Mouse (Mus musculus) hindbrain, embryonic 14.5 days (tissue): ENCODE results near the gene Nalcn. TPM values are rescaled to one million over a fixed set of nuclear protein-coding genes. Genes with fewer than 3 reads are reported as not detected.

ENCODE experiments used
- ATAC-seq: fragments of 200-750 bp; cut with Nextera tagmentation; 2 replicates; pipeline ENCODE4 v1.8.0; 2017; ENCODE audit warnings: moderate number of reproducible peaks, mild to moderate bottlenecking, moderate TSS enrichment, moderate library complexity; ENCODE audit not compliant: low FRiP score
- DNase-seq: peaks from one replicate; pipeline ENCODE4 v3.0.0-alpha.2; 2015; ENCODE audit warnings: low spot score
- H3K27ac ChIP-seq: fragments of 300-500 bp; sonication (generic); 2 replicates; pipeline ENCODE4 v1.5.1; 2014; ENCODE audit warnings: mild to moderate bottlenecking, moderate library complexity
- H3K27me3 ChIP-seq: fragments of 300-500 bp; sonication (generic); 2 replicates; pipeline ENCODE4 v1.6.1; 2014; ENCODE audit warnings: mild to moderate bottlenecking, low read length, mixed read lengths; ENCODE audit not compliant: control insufficient read depth, insufficient read depth
- H3K36me3 ChIP-seq: fragments of 300-500 bp; sonication (generic); replicated peaks from 2 replicates; pipeline ENCODE4 v1.6.1; 2014; ENCODE audit not compliant: control insufficient read depth, insufficient read depth
- H3K4me1 ChIP-seq: fragments of 300-500 bp; sonication (generic); replicated peaks from 2 replicates; pipeline ENCODE4 v1.6.1; 2014; ENCODE audit warnings: antibody characterized with exemption, low read length, mixed read lengths; ENCODE audit not compliant: control insufficient read depth, insufficient read depth
- H3K4me2 ChIP-seq: fragments of 300-500 bp; sonication (generic); replicated peaks from 2 replicates; pipeline ENCODE4 v1.6.1; 2014; ENCODE audit warnings: mild to moderate bottlenecking, moderate library complexity
- H3K4me3 ChIP-seq: fragments of 300-500 bp; sonication (generic); replicated peaks from 2 replicates; pipeline ENCODE4 v1.5.1; 2014; ENCODE audit warnings: mild to moderate bottlenecking, low read length
- H3K9ac ChIP-seq: fragments of 300-500 bp; sonication (generic); 2 replicates; pipeline ENCODE4 v1.6.1; 2014
- H3K9me3 ChIP-seq: fragments of 300-500 bp; sonication (generic); 2 replicates; pipeline ENCODE4 v1.6.1; 2016; ENCODE audit warnings: low read length; ENCODE audit not compliant: control insufficient read depth
- WGBS: fragments of 180-500 bp; shearing (Covaris S2); extraction: QIAGEN DNeasy Blood & Tissue Kit; methylation state at CpG from one replicate; pipeline ENCODE4 v1.1.7; 2014; 5-methylcytosine and 5-hydroxymethylcytosine counted together
- polyA plus RNA-seq: library from polyadenylated mRNA; unstranded; fragments of >200 nt; fragmentation: Nextera tagmentation; extraction: Ambion mirVana; gene quantifications from 2 replicates; pipeline ENCODE4 v1.2.1, GENCODE M21; 2014

The Nalcn gene
- polyA plus RNA-seq, 1 experiment from 2014 or later, result 18.8 TPM

GRCm38 (mm10) chr14:123595265-123595664, 31.7 kb downstream of the Nalcn start:
- H3K27me3 ChIP-seq, result no peaks in the 10 kb centered on the region
- H3K4me1 ChIP-seq, result no peaks in the 10 kb centered on the region
- H3K4me3 ChIP-seq, result no peak overlapping the region
- 0 out of 2 replicates have a peak, but pooled peaks have one; percentile 46 for ATAC-seq
- no peaks in the 10 kb centered on the region for H3K9me3 ChIP-seq
- H3K27ac ChIP-seq, result no peak overlapping the region
- H3K36me3 ChIP-seq, result no peaks in the 10 kb centered on the region
- WGBS, result 69% methylated on average over 3 of the region's 3 CpGs
- DNase-seq, result no peak
- H3K4me2 ChIP-seq, result no peak overlapping the region
- H3K9ac ChIP-seq, result no peak overlapping the region

- H3K9ac ChIP-seq, result no peak overlapping the region
- no peak overlapping the region for H3K27ac ChIP-seq
- ATAC-seq, result no peak
- no peak overlapping the region for H3K4me2 ChIP-seq
- H3K9me3 ChIP-seq, result no peaks in the 10 kb centered on the region
- H3K4me1 ChIP-seq, result no peaks in the 10 kb centered on the region
- no peak for DNase-seq
- H3K36me3 ChIP-seq, result no peaks in the 10 kb centered on the region
- H3K27me3 ChIP-seq, result no peaks in the 10 kb centered on the region
- H3K4me3 ChIP-seq, result no peak overlapping the region
Observed at GRCm38 (mm10) chr14:123587412-123587811, 39.5 kb downstream of the Nalcn start.

GRCm38 (mm10) chr14:123582433-123582832, 44.5 kb downstream of the Nalcn start:
- Histone ChIP-seq H3K9me3 (no peaks in the 10 kb centered on the region), H3K36me3 (no peaks in the 10 kb centered on the region), H3K27ac (no peak overlapping the region), H3K4me2 (no peak overlapping the region), H3K9ac (no peak overlapping the region), H3K4me1 (no peaks in the 10 kb centered on the region), H3K4me3 (no peak overlapping the region), H3K27me3 (no peaks in the 10 kb centered on the region)
- ATAC-seq, result no peak
- DNase-seq, result no peak
- 84% methylated on average over 2 of the region's 2 CpGs for WGBS

- Histone ChIP-seq H3K27ac (no peak overlapping the region), H3K9ac (no peak overlapping the region), H3K4me3 (no peak overlapping the region), H3K4me1 (no peaks in the 10 kb centered on the region), H3K36me3 (no peaks in the 10 kb centered on the region), H3K4me2 (no peak overlapping the region), H3K27me3 (no peaks in the 10 kb centered on the region), H3K9me3 (no peaks in the 10 kb centered on the region)
- DNase-seq, result no peak
- WGBS, result 95% methylated on average over 4 of the region's 4 CpGs
- ATAC-seq, result no peak
Observed at GRCm38 (mm10) chr14:123575356-123575755, 51.6 kb downstream of the Nalcn start.

GRCm38 (mm10) chr14:123574936-123575335, 52.0 kb downstream of the Nalcn start:
- Histone ChIP-seq H3K9me3 (no peaks in the 10 kb centered on the region), H3K27me3 (no peaks in the 10 kb centered on the region), H3K4me2 (no peak overlapping the region), H3K9ac (no peak overlapping the region), H3K27ac (no peak overlapping the region), H3K4me1 (no peaks in the 10 kb centered on the region), H3K36me3 (no peaks in the 10 kb centered on the region), H3K4me3 (no peak overlapping the region)
- no peak for ATAC-seq
- DNase-seq, result no peak

- Histone ChIP-seq H3K27me3 (no peaks in the 10 kb centered on the region), H3K4me1 (no peaks in the 10 kb centered on the region), H3K4me3 (no peak overlapping the region), H3K27ac (no peak overlapping the region), H3K9me3 (no peaks in the 10 kb centered on the region), H3K36me3 (no peaks in the 10 kb centered on the region), H3K4me2 (no peak overlapping the region), H3K9ac (no peak overlapping the region)
- no peak for ATAC-seq
- 79% methylated on average over 2 of the region's 2 CpGs for WGBS
- DNase-seq, result no peak
Observed at GRCm38 (mm10) chr14:123566599-123566998, 60.3 kb downstream of the Nalcn start.

GRCm38 (mm10) chr14:123555533-123555932, 71.4 kb downstream of the Nalcn start:
- no peaks in the 10 kb centered on the region for H3K36me3 ChIP-seq
- H3K9ac ChIP-seq, result no peak overlapping the region
- H3K4me2 ChIP-seq, result no peak overlapping the region
- H3K27ac ChIP-seq, result no peak overlapping the region
- ATAC-seq (no peak), DNase-seq (no peak)
- no peak overlapping the region for H3K4me3 ChIP-seq
- H3K27me3 ChIP-seq, result no peaks in the 10 kb centered on the region
- no peaks in the 10 kb centered on the region for H3K4me1 ChIP-seq
- no peaks in the 10 kb centered on the region for H3K9me3 ChIP-seq

GRCm38 (mm10) chr14:123554936-123555335, 72.0 kb downstream of the Nalcn start:
- H3K36me3 ChIP-seq, result no peaks in the 10 kb centered on the region
- WGBS, result 60% methylated on average over 4 of the region's 4 CpGs
- H3K27ac ChIP-seq, result no peak overlapping the region
- no peak overlapping the region for H3K9ac ChIP-seq
- DNase-seq (no peak), ATAC-seq (no peak)
- H3K27me3 ChIP-seq, result no peaks in the 10 kb centered on the region
- H3K4me2 ChIP-seq, result no peak overlapping the region
- no peaks in the 10 kb centered on the region for H3K9me3 ChIP-seq
- no peak overlapping the region for H3K4me3 ChIP-seq
- no peaks in the 10 kb centered on the region for H3K4me1 ChIP-seq

- Histone ChIP-seq H3K9ac (no peak overlapping the region), H3K9me3 (no peaks in the 10 kb centered on the region), H3K27ac (no peak overlapping the region), H3K4me1 (no peaks in the 10 kb centered on the region), H3K36me3 (no peaks in the 10 kb centered on the region), H3K4me3 (no peak overlapping the region), H3K4me2 (no peak overlapping the region), H3K27me3 (no peaks in the 10 kb centered on the region)
- no peak for ATAC-seq
- DNase-seq, result no peak
Observed at GRCm38 (mm10) chr14:123542362-123542761, 84.6 kb downstream of the Nalcn start.

- Histone ChIP-seq H3K9me3 (no peaks in the 10 kb centered on the region), H3K4me1 (no peaks in the 10 kb centered on the region), H3K27me3 (no peaks in the 10 kb centered on the region), H3K36me3 (no peaks in the 10 kb centered on the region), H3K4me3 (no peak overlapping the region), H3K4me2 (no peak overlapping the region), H3K9ac (no peak overlapping the region), H3K27ac (no peak overlapping the region)
- DNase-seq (no peak), ATAC-seq (no peak)
- 79% methylated on average over 2 of the region's 2 CpGs for WGBS
Observed at GRCm38 (mm10) chr14:123535636-123536035, 91.3 kb downstream of the Nalcn start.
